Mouse (Mus musculus) lung, postnatal 0 days (tissue): ENCODE measurements at regions not wholly inside any gene's neighbourhood (a gene's known extent, or its start where the extent isn't known, plus 50 kb on each side); places are given as distances from the start of the nearest gene placed in this dataset.
A peak's percentile ranks its signal among the peaks of the same experiment; 100 is the strongest.

Source experiments
- ATAC-seq: fragments of 200-750 bp; cut with Nextera tagmentation; 2 replicates; pipeline ENCODE4 v1.8.0; 2017; ENCODE audit warnings: moderate library complexity
- DNase-seq: peaks from one replicate; pipeline ENCODE4 v3.0.0-alpha.2; 2016; ENCODE audit warnings: low spot score
- H3K27ac ChIP-seq: fragments of 300-500 bp; sonication (generic); 2 replicates; pipeline ENCODE4 v1.5.1; 2014; ENCODE audit warnings: antibody characterized with exemption, mild to moderate bottlenecking, low read length, mixed read lengths
- H3K27me3 ChIP-seq: fragments of 300-500 bp; sonication (generic); replicated peaks from 2 replicates; pipeline ENCODE4 v1.6.1; 2014; ENCODE audit warnings: low read length, mixed read lengths; ENCODE audit not compliant: insufficient read depth
- H3K36me3 ChIP-seq: fragments of 300-500 bp; sonication (generic); 2 replicates; pipeline ENCODE4 v1.6.1; 2014; ENCODE audit warnings: low read length, mixed read lengths; ENCODE audit not compliant: insufficient read depth
- H3K4me1 ChIP-seq: fragments of 300-500 bp; sonication (generic); 2 replicates; pipeline ENCODE4 v1.6.1; 2014; ENCODE audit warnings: antibody characterized with exemption, low read depth, low read length, mixed read lengths; ENCODE audit not compliant: insufficient read depth
- H3K4me2 ChIP-seq: fragments of 300-500 bp; sonication (generic); replicated peaks from 2 replicates; pipeline ENCODE4 v1.6.1; 2014; ENCODE audit warnings: low read depth, mild to moderate bottlenecking, low read length, moderate library complexity, mixed read lengths
- H3K4me3 ChIP-seq: fragments of 300-500 bp; sonication (generic); 2 replicates; pipeline ENCODE4 v1.5.1; 2014; ENCODE audit warnings: low read depth, low read length
- H3K9ac ChIP-seq: fragments of 300-500 bp; sonication (generic); replicated peaks from 2 replicates; pipeline ENCODE4 v1.6.1; 2014; ENCODE audit warnings: low read depth, mild to moderate bottlenecking
- H3K9me3 ChIP-seq: fragments of 300-500 bp; sonication (generic); 2 replicates; pipeline ENCODE4 v1.6.1; 2016; ENCODE audit warnings: low read length, mixed read lengths
- CTCF ChIP-seq: IDR thresholded peaks from 2 replicates; pipeline ENCODE4 v1.5.1; 2016; ENCODE audit warnings: antibody characterized with exemption, mild to moderate bottlenecking
- EP300 ChIP-seq: IDR thresholded peaks from 2 replicates; pipeline ENCODE4 v1.6.1; 2016; ENCODE audit warnings: antibody characterized with exemption, mild to moderate bottlenecking, control low read depth
- WGBS: fragments of 180-500 bp; shearing (Covaris S2); extraction: QIAGEN DNeasy Blood & Tissue Kit; methylation state at CpG from one replicate; pipeline ENCODE4 v1.1.7; 2014; 5-methylcytosine and 5-hydroxymethylcytosine counted together

- no peak for TF ChIP-seq EP300
- no peak for TF ChIP-seq CTCF
- no peak overlapping the region for H3K9ac ChIP-seq
Measured at GRCm38 (mm10) chrX:11629362-11629761, 301.7 kb downstream of the H2al1j start.

DNA sequence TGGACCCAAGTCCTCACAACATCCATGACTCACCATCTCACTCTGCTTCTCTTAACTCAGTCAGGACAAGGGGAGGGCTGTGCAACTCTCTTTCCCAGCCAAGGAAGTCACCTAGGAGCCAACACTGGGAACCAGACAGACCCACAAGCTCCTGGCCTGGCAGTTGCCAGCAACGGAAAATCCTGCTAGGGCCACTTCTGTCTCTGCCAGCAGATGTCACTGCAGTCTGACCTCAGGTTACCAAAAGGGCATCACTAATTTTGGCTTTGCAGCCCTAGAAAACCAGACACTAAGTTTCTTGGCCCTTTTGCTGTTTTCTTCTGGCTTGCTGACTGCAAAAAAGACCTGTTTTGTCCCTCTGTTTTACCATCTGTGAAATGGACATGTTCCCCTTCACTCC, 302.3 kb downstream of the H2al1j start:
- no CpG with 5 or more reads among the region's 1 CpGs for WGBS
- Histone ChIP-seq H3K4me2 (no peak overlapping the region), H3K4me3 (no peak overlapping the region), H3K27ac (no peak overlapping the region), H3K9me3 (no peaks in the 10 kb centered on the region), H3K9ac (no peak overlapping the region), H3K36me3 (no peaks in the 10 kb centered on the region), H3K27me3 (no peaks in the 10 kb centered on the region), H3K4me1 (no peaks in the 10 kb centered on the region)
- TF ChIP-seq EP300 = no peak
- peak; percentile 65 for TF ChIP-seq CTCF
- DNase-seq = peak; percentile 13
- ATAC-seq = no peak

More at GRCm38 (mm10) chrX:11629362-11629761, 301.7 kb downstream of the H2al1j start:
- DNase-seq = no peak
- no peak for ATAC-seq
- Histone ChIP-seq H3K4me2 (no peak overlapping the region), H3K36me3 (no peaks in the 10 kb centered on the region), H3K4me3 (no peak overlapping the region), H3K27me3 (no peaks in the 10 kb centered on the region), H3K9me3 (no peaks in the 10 kb centered on the region), H3K4me1 (no peaks in the 10 kb centered on the region), H3K27ac (no peak overlapping the region)
- 50% methylated on average over 2 of the region's 2 CpGs for WGBS

GRCm38 (mm10) chrX:11631186-11631913, 303.7 kb downstream of the H2al1j start:
- Histone ChIP-seq H3K27me3 (no peaks in the 10 kb centered on the region), H3K9ac (no peak overlapping the region), H3K36me3 (no peaks in the 10 kb centered on the region), H3K9me3 (no peaks in the 10 kb centered on the region), H3K27ac (no peak overlapping the region), H3K4me1 (no peaks in the 10 kb centered on the region), H3K4me2 (peak overlapping the region; percentile 12), H3K4me3 (no peak overlapping the region)
- TF ChIP-seq EP300 = no peak
- TF ChIP-seq CTCF = no peak
- DNase-seq (no peak), ATAC-seq (no peak)
- WGBS = 31% methylated on average over 14 of the region's 14 CpGs

DNA sequence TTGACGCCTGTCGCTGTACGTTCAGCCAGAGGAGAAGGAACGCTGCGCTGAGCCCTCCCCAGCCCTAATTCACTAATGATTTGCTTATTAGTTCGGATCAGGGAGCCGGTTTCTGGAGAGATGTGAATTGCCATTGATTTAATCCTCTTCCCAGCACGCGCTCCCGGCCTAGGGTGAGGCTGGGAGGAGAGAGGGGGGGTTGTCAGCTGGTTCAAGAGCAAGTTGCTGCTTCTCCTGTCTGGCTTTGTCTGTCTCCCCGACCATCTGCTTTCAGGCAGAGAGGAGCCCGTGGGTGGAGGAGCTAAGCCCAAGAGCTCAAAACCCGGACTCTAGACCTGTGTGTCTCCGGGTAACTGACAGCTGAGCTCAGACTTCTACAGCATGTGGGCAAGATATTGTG, 304.4 kb downstream of the H2al1j start:
- no peak overlapping the region for H3K9ac ChIP-seq
- no peaks in the 10 kb centered on the region for H3K9me3 ChIP-seq
- ATAC-seq (no peak), DNase-seq (no peak)
- no peak overlapping the region for H3K27ac ChIP-seq
- H3K4me2 ChIP-seq = peak overlapping the region; percentile 12
- no peak overlapping the region for H3K4me3 ChIP-seq
- H3K4me1 ChIP-seq = no peaks in the 10 kb centered on the region
- no peaks in the 10 kb centered on the region for H3K27me3 ChIP-seq
- 25% methylated on average over 14 of the region's 14 CpGs for WGBS
- H3K36me3 ChIP-seq = no peaks in the 10 kb centered on the region
- TF ChIP-seq EP300 (no peak), CTCF (no peak)

DNA sequence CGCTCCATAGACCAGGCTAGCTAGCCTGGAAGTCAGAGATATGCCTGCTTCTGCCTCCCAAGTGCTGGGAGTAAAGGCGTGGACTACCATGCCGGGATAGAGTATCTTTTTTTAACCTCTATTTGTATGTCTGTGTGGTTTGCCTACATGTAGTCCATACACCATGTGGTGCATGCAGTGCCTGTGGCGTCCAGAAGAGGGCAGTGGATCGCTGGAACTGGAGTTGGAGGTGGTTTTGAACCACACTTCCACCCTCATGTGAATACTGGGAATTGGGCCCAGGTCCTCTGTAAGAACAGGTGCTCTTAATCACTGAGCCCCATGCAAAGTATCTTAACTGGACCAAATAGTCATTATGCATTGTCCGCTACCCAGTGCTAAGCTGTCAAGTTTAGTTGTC, 306.2 kb downstream of the H2al1j start:
- no peaks in the 10 kb centered on the region for H3K4me1 ChIP-seq
- DNase-seq = no peak
- no peaks in the 10 kb centered on the region for H3K36me3 ChIP-seq
- TF ChIP-seq CTCF (peak; percentile 70), EP300 (no peak)
- H3K27me3 ChIP-seq = no peaks in the 10 kb centered on the region
- no peak for ATAC-seq
- H3K9me3 ChIP-seq = no peaks in the 10 kb centered on the region
- WGBS = 67% methylated on average over 6 of the region's 6 CpGs
- no peak overlapping the region for H3K9ac ChIP-seq
- no peak overlapping the region for H3K4me2 ChIP-seq
- H3K4me3 ChIP-seq = no peak overlapping the region
- H3K27ac ChIP-seq = no peak overlapping the region

- TF ChIP-seq EP300 (no peak), CTCF (no peak)
- Histone ChIP-seq H3K9ac (no peak overlapping the region), H3K36me3 (no peaks in the 10 kb centered on the region), H3K4me1 (no peaks in the 10 kb centered on the region), H3K27me3 (no peaks in the 10 kb centered on the region), H3K4me2 (no peak overlapping the region), H3K9me3 (no peaks in the 10 kb centered on the region), H3K4me3 (no peak overlapping the region), H3K27ac (no peak overlapping the region)
- ATAC-seq = no peak
- DNase-seq = no peak
- 71% methylated on average over 6 of the region's 6 CpGs for WGBS
Measured at GRCm38 (mm10) chrX:11644484-11644883, 316.9 kb downstream of the H2al1j start.
